Mouse (Mus musculus) hindbrain, embryonic 12.5 days (tissue): ENCODE results near the gene Rlim. TPM values are rescaled to one million over a fixed set of nuclear protein-coding genes. Genes with fewer than 3 reads are reported as not detected.

Source experiments
- ATAC-seq: fragments of 200-750 bp; cut with Nextera tagmentation; 2 replicates; pipeline ENCODE4 v1.8.0; 2017; ENCODE audit warnings: moderate TSS enrichment; ENCODE audit not compliant: low FRiP score
- H3K27ac ChIP-seq: fragments of 300-500 bp; sonication (generic); 2 replicates; pipeline ENCODE4 v1.5.1; 2016; ENCODE audit warnings: mild to moderate bottlenecking
- H3K27me3 ChIP-seq: fragments of 300-500 bp; sonication (generic); 2 replicates; pipeline ENCODE4 v1.6.1; 2016; ENCODE audit warnings: mild to moderate bottlenecking
- H3K36me3 ChIP-seq: fragments of 300-500 bp; sonication (generic); 2 replicates; pipeline ENCODE4 v1.6.1; 2016; ENCODE audit warnings: mild to moderate bottlenecking
- H3K4me1 ChIP-seq: fragments of 300-500 bp; sonication (generic); 2 replicates; pipeline ENCODE4 v1.6.1; 2016
- H3K4me2 ChIP-seq: fragments of 300-500 bp; sonication (generic); replicated peaks from 2 replicates; pipeline ENCODE4 v1.6.1; 2016; ENCODE audit warnings: mild to moderate bottlenecking
- H3K4me3 ChIP-seq: fragments of 300-500 bp; sonication (generic); 2 replicates; pipeline ENCODE4 v1.5.1; 2016; ENCODE audit warnings: mild to moderate bottlenecking
- H3K9ac ChIP-seq: fragments of 300-500 bp; sonication (generic); 2 replicates; pipeline ENCODE4 v1.6.1; 2016; ENCODE audit warnings: mild to moderate bottlenecking, moderate library complexity
- H3K9me3 ChIP-seq: fragments of 300-500 bp; sonication (generic); replicated peaks from 2 replicates; pipeline ENCODE4 v1.6.1; 2016; ENCODE audit warnings: mild to moderate bottlenecking
- WGBS: fragments of 180-500 bp; shearing (Covaris S2); methylation state at CpG from one replicate; pipeline ENCODE4 v1.1.7; 2016; 5-methylcytosine and 5-hydroxymethylcytosine counted together
- polyA plus RNA-seq: library from polyadenylated mRNA; unstranded; fragments of >200 nt; fragmentation: Nextera tagmentation; extraction: Ambion mirVana; gene quantifications from 2 replicates; pipeline ENCODE4 v1.2.1, GENCODE M21; 2016

Gene Rlim
- polyA plus RNA-seq, 1 experiment from 2014 or later: 45.8 TPM

DNA sequence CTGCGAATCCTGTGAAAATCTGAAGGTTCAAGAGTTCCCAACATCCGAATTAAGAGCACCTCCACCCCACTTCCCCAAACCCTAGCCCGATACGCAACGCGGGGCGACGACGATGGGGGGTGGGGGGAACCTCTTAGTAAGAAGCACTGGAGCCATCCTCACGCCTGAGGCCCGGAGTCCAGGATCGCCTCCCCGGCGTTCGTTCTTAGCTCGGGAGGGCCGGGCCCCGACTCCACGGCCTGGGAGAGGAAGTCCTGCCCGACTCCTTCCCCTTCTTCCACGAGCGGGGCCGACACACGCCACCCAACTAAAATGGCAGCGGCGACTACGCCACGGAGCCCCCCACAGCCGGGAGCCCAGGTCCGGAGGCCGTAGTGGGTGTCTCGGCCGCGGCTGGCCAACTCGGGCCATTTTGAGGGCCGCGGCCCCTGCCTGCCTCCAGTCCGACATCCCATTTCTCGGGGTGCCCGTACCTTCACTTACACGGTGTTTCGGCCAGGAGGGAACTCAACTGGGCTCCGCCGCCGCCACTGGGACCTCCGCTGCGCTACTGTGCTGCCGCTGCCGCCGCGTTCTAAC is 405 bp downstream of the Rlim start:
- no peaks in the 10 kb centered on the region; the same call in 1 of the 2 replicates for H3K9me3 ChIP-seq
- no peaks in the 10 kb centered on the region for H3K36me3 ChIP-seq
- H3K27me3 ChIP-seq: peaks cover 24% of the 10 kb centered on the region
- H3K4me3 ChIP-seq: peak overlapping the region; percentile 75
- H3K9ac ChIP-seq: peak overlapping the region; percentile 78
- H3K27ac ChIP-seq: peak overlapping the region; percentile 93
- peak overlapping the region; percentile 56 for H3K4me2 ChIP-seq
- WGBS: 22% methylated on average over 44 of the region's 51 CpGs
- no peaks in the 10 kb centered on the region for H3K4me1 ChIP-seq
- ATAC-seq: peak; percentile 53

DNA sequence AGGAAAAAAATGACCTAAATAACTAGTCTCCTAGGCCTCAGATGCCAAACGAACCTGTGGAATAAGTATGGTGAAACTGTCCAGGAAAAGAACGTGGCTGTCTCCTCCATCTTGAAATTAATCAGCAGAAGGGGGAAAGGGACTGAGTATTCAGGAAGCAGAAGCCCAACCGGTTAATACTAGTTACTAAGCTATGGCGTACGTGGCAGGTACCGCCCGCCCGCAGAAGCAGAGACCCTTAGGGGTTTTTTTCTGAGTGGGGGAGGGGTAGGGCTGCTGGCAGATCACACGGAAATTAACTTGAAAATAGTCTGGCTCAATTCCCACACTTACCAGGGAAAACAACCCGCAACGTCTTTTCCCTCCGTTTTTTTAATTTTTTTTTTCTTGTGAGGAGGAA is 1.0 kb downstream of the Rlim start:
- no peak overlapping the region for H3K27ac ChIP-seq
- H3K4me1 ChIP-seq: no peaks in the 10 kb centered on the region
- ATAC-seq: no peak
- H3K9me3 ChIP-seq: no peaks in the 10 kb centered on the region; the same call in 1 of the 2 replicates
- H3K27me3 ChIP-seq: peaks cover 21% of the 10 kb centered on the region
- H3K36me3 ChIP-seq: no peaks in the 10 kb centered on the region
- peak overlapping the region; percentile 75 for H3K4me3 ChIP-seq
- H3K4me2 ChIP-seq: peak overlapping the region; percentile 56
- 15% methylated on average over 12 of the region's 12 CpGs for WGBS
- peak overlapping the region; percentile 78 for H3K9ac ChIP-seq

DNA sequence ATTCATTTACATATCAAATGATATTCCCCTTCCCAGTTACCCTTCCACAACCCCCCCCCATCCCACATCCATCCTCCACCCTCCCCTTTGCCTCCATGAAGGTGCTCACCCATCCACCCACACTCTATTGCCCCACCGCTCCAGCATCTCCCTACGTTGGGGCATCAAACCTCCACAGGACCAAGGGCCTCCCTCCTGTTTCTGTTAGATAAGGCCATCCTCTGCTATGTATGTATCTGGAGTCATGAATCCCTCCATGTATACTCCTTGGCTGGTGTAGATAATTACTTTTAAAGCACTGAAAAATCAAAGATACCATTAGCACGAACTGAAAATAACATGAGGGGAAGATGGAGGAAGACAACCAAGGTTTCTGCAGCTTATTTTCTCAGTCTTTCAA is 41.4 kb downstream of the Rlim start:
- no peak overlapping the region for H3K4me3 ChIP-seq
- H3K4me1 ChIP-seq: no peaks in the 10 kb centered on the region
- H3K9me3 ChIP-seq: no peaks in the 10 kb centered on the region
- H3K9ac ChIP-seq: no peak overlapping the region
- H3K27ac ChIP-seq: no peak overlapping the region
- H3K27me3 ChIP-seq: peaks cover 30% of the 10 kb centered on the region
- H3K36me3 ChIP-seq: no peaks in the 10 kb centered on the region
- no peak for ATAC-seq
- 88% methylated on average over 3 of the region's 3 CpGs for WGBS
- H3K4me2 ChIP-seq: no peak overlapping the region

DNA sequence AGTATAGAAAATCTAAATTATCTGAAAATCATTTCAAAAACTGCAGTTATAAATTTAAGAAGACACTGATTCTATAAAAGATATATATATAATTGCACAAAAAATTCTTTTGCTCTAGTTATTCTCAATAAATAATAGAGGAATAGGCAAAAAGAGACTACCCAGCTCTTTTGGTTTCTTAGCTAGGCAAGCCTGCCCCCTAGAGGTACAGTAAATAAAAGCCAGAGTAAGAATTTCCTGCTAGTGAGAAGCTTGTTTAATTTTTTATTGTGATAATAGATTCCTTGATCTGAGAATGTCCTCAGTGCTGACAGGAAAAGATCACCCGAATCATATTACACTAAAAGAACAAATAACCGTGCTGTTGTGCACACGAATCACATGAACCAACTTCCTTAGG is 43.8 kb downstream of the Rlim start:
- H3K4me3 ChIP-seq: no peak overlapping the region
- H3K4me2 ChIP-seq: no peak overlapping the region
- H3K9me3 ChIP-seq: no peaks in the 10 kb centered on the region
- no peak overlapping the region for H3K9ac ChIP-seq
- H3K27me3 ChIP-seq: peaks cover 24% of the 10 kb centered on the region
- no peak overlapping the region for H3K27ac ChIP-seq
- WGBS: 23% methylated on average over 3 of the region's 3 CpGs
- no peaks in the 10 kb centered on the region for H3K4me1 ChIP-seq
- no peaks in the 10 kb centered on the region for H3K36me3 ChIP-seq
- ATAC-seq: no peak

DNA sequence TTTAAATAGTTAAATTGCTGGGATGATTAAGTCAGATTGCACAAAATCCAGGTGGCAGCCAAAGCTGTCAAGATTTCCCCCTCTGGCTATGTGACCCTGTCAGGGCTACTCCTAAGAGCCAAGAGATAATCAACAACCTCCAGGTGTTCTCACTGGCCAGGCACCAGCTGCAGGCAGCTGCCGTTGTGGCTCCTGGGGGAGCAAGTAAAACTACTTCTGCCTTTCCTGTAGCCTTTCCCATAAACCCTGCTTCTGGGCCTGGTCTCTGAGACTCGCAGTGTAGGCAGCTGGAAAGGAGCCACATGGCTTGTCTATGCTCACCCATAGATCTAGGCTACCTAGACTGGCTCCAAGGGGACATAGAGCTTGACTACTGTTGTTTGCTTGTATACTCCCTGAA is 58.6 kb downstream of the Rlim start:
- no peaks in the 10 kb centered on the region for H3K36me3 ChIP-seq
- no peak overlapping the region for H3K9ac ChIP-seq
- H3K27me3 ChIP-seq: peaks cover 36% of the 10 kb centered on the region
- no peak for ATAC-seq
- WGBS: 62% methylated on average over 2 of the region's 2 CpGs
- no peaks in the 10 kb centered on the region for H3K4me1 ChIP-seq
- H3K27ac ChIP-seq: no peak overlapping the region
- no peak overlapping the region for H3K4me3 ChIP-seq
- H3K4me2 ChIP-seq: no peak overlapping the region
- no peaks in the 10 kb centered on the region for H3K9me3 ChIP-seq

DNA sequence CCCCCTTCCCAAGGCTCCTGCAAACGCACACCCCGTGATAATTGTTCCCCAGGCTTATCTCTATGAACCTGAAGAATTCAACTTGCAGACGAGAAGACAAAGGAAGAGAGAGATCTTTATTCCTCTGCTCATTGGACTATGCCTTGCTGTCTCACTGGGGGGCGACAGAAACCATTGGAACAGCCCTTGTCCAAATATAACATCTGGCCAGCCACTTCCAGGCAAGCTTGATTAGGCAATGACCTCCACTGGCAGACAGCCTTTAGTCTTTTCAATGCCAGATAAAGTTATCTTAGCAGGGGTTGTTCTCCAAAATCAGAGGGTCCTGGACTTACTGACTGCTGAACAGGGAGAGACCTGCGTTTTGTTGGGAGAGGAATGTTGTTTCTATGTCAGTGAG is 62.1 kb downstream of the Rlim start:
- H3K9me3 ChIP-seq: no peaks in the 10 kb centered on the region
- no peaks in the 10 kb centered on the region for H3K36me3 ChIP-seq
- no peak overlapping the region for H3K4me3 ChIP-seq
- peaks cover 61% of the 10 kb centered on the region for H3K27me3 ChIP-seq
- WGBS: 59% methylated on average over 5 of the region's 5 CpGs
- H3K9ac ChIP-seq: no peak overlapping the region
- no peaks in the 10 kb centered on the region for H3K4me1 ChIP-seq
- no peak for ATAC-seq
- H3K27ac ChIP-seq: no peak overlapping the region
- H3K4me2 ChIP-seq: no peak overlapping the region

DNA sequence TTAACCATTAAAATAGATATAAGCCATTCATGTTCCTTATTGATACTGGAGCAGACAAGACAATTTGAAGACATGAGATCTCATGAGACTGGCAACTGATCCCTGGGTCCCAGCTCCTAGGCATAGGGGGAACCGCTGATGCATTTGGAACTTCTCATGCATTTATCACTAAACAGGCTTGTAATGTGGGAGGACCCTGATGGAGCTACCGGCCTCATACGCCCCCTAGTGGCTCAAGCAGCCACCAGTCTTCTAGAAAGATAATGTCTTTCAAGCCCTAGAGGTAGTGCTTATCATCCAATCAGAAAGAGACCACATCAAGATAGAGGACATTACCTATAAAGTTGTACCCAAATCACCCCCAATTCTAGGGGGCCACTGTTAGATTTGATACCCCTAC is 66.3 kb downstream of the Rlim start:
- no peak overlapping the region for H3K9ac ChIP-seq
- H3K4me3 ChIP-seq: no peak overlapping the region
- 8% methylated on average over 3 of the region's 3 CpGs for WGBS
- H3K4me2 ChIP-seq: no peak overlapping the region
- no peaks in the 10 kb centered on the region for H3K9me3 ChIP-seq
- H3K36me3 ChIP-seq: no peaks in the 10 kb centered on the region
- H3K27me3 ChIP-seq: peaks cover 61% of the 10 kb centered on the region
- ATAC-seq: no peak
- H3K4me1 ChIP-seq: no peaks in the 10 kb centered on the region
- no peak overlapping the region for H3K27ac ChIP-seq

Other genes starting within 250 kb of the Rlim start
- gene Slc16a2, start 159.3 kb downstream of the Rlim start, polyA plus RNA-seq: 17.0 and 19.4 TPM in 2 replicates
- 4.6 and 5.5 TPM in 2 replicates for gene Nexmif, start 219.9 kb upstream of the Rlim start, polyA plus RNA-seq